Comparison of ENCODE assay signal across 8 mouse cellular contexts in genomic region chr10:81232580-81233225, GRCm38 (mm10). TPM values are rescaled to one million over a fixed set of nuclear protein-coding genes. Genes with fewer than 3 reads are reported as not detected.
DNase-seq lines count a peak whose midpoint lies in the region; ATAC-seq and TF ChIP-seq lines count a peak whose summit lies in the region.

Zfr2 (plus strand) TSS chr10:81233155.

- TF ChIP-seq CTCF in ES-Bruce4 (IDR thresholded peaks at IDR 0.05; ENCODE audit: low read depth, low read length), result no peak
- no peak for TF ChIP-seq CTCF in liver, postnatal 0 days (IDR thresholded peaks at IDR 0.05; ENCODE audit: low read depth)

- no peak for TF ChIP-seq EP300 in ES-Bruce4 (IDR thresholded peaks at IDR 0.05; ENCODE audit: insufficient read depth, low read depth, low read length)
- TF ChIP-seq EP300 in liver, postnatal 0 days (IDR thresholded peaks at IDR 0.05; ENCODE audit: low read depth), result no peak

- H3K27me3 ChIP-seq in ES-Bruce4 (ENCODE audit: control insufficient read depth, insufficient read depth, low read length, poor library complexity, severe bottlenecking), result no peaks in the 10 kb centered on the region
- H3K27me3 ChIP-seq in forebrain, embryonic 13.5 days, result no peaks in the 10 kb centered on the region
- peaks cover 30% of the 10 kb centered on the region for H3K27me3 ChIP-seq in liver, postnatal 0 days (ENCODE audit: insufficient read depth, low read length)
- H3K27me3 ChIP-seq in neural tube, embryonic 14.5 days (ENCODE audit: control insufficient read depth, insufficient read depth, low read length), result no peaks in the 10 kb centered on the region

- WGBS in forebrain, embryonic 13.5 days, result 9% methylated on average over 25 of the region's 29 CpGs
- WGBS in large intestine, adult 2 months, result 5% methylated on average over 29 of the region's 29 CpGs
- 5% methylated on average over 29 of the region's 29 CpGs for WGBS in liver, postnatal 0 days (ENCODE audit: insufficient replicate concordance)
- 10% methylated on average over 29 of the region's 29 CpGs for WGBS in neural tube, embryonic 14.5 days

- H3K27ac ChIP-seq in ES-Bruce4 (ENCODE audit: insufficient read depth, low read length), result no peak within 1 kb of the TSS
- no peak within 1 kb of the TSS for H3K27ac ChIP-seq in forebrain, embryonic 13.5 days
- peak within 1 kb of the TSS; percentile 76 for H3K27ac ChIP-seq in liver, postnatal 0 days (ENCODE audit: low read depth)
- H3K27ac ChIP-seq in neural tube, embryonic 14.5 days (ENCODE audit: low read depth, low read length), result no peak within 1 kb of the TSS; the same call in 1 of the 2 replicates

- no peaks in the 10 kb centered on the region for H3K4me1 ChIP-seq in ES-Bruce4 (ENCODE audit: control insufficient read depth, insufficient read depth, low read length)
- peaks cover 50% of the 10 kb centered on the region for H3K4me1 ChIP-seq in forebrain, embryonic 13.5 days
- H3K4me1 ChIP-seq in liver, postnatal 0 days (ENCODE audit: insufficient read depth), result peaks cover 13% of the 10 kb centered on the region
- peaks cover 33% of the 10 kb centered on the region for H3K4me1 ChIP-seq in neural tube, embryonic 14.5 days (ENCODE audit: control insufficient read depth, insufficient read depth, low read length)

- DNase-seq in heart, postnatal 10 days, result peak; percentile 86 to 89
- DNase-seq in large intestine, adult 2 months (ENCODE audit: low read depth, low spot score), result peak; percentile 88
- DNase-seq in liver, postnatal 0 days, result peak; percentile 95
- peak; percentile 98 for DNase-seq in testis, postnatal 10 days (ENCODE audit: low spot score)

- no peak for TF ChIP-seq POLR2A in ES-Bruce4 (IDR thresholded peaks at IDR 0.05; ENCODE audit: insufficient read depth, low read length)

- peak within 1 kb of the TSS; percentile 67 for H3K4me2 ChIP-seq in forebrain, embryonic 13.5 days
- peak within 1 kb of the TSS; percentile 89 for H3K4me2 ChIP-seq in liver, postnatal 0 days (ENCODE audit: low read depth, low read length)
- peak within 1 kb of the TSS; percentile 71 for H3K4me2 ChIP-seq in neural tube, embryonic 14.5 days (ENCODE audit: low read depth, low read length)

- no peaks in the 10 kb centered on the region for H3K9me3 ChIP-seq in ES-Bruce4 (replicated peaks; ENCODE audit: control insufficient read depth, insufficient read depth, low read length, poor library complexity, severe bottlenecking)
- H3K9me3 ChIP-seq in forebrain, embryonic 13.5 days (replicated peaks), result no peaks in the 10 kb centered on the region
- no peaks in the 10 kb centered on the region for H3K9me3 ChIP-seq in liver, postnatal 0 days (ENCODE audit: low read length)
- no peaks in the 10 kb centered on the region for H3K9me3 ChIP-seq in neural tube, embryonic 14.5 days (ENCODE audit: control insufficient read depth, low read length)

- intact Hi-C loops in heart, postnatal 10 days (cut with DNase I), result no loop called here

- H3K4me3 ChIP-seq in ES-Bruce4 (ENCODE audit: low read depth, low read length), result peak within 1 kb of the TSS; percentile 70
- H3K4me3 ChIP-seq in forebrain, embryonic 13.5 days, result peak within 1 kb of the TSS; percentile 57
- H3K4me3 ChIP-seq in liver, postnatal 0 days (ENCODE audit: low read depth, low read length), result peak within 1 kb of the TSS; percentile 65
- H3K4me3 ChIP-seq in neural tube, embryonic 14.5 days (ENCODE audit: low read depth, low read length), result peak within 1 kb of the TSS; percentile 64

- ATAC-seq in cerebellum, adult (ENCODE audit: insufficient number of reproducible peaks, low FRiP score, low TSS enrichment), result peak; percentile 74
- ATAC-seq in forebrain, embryonic 13.5 days, result peak; percentile 71
- peak; percentile 90 for ATAC-seq in liver, postnatal 0 days
- ATAC-seq in neural tube, embryonic 14.5 days (ENCODE audit: low read depth), result peak; percentile 70

- H3K36me3 ChIP-seq in ES-Bruce4 (ENCODE audit: control insufficient read depth, insufficient read depth, low read length, poor library complexity, severe bottlenecking), result no peaks in the 10 kb centered on the region
- no peaks in the 10 kb centered on the region for H3K36me3 ChIP-seq in forebrain, embryonic 13.5 days (ENCODE audit: poor library complexity, severe bottlenecking)
- H3K36me3 ChIP-seq in liver, postnatal 0 days (replicated peaks; ENCODE audit: insufficient read depth, low read length), result no peaks in the 10 kb centered on the region
- H3K36me3 ChIP-seq in neural tube, embryonic 14.5 days (ENCODE audit: control insufficient read depth, insufficient read depth, low read length), result no peaks in the 10 kb centered on the region

- H3K9ac ChIP-seq in ES-Bruce4 (ENCODE audit: low read depth, poor library complexity, severe bottlenecking), result peak within 1 kb of the TSS; percentile 54
- peak within 1 kb of the TSS; percentile 69 for H3K9ac ChIP-seq in forebrain, embryonic 13.5 days
- H3K9ac ChIP-seq in liver, postnatal 0 days (replicated peaks), result peak within 1 kb of the TSS; percentile 73
- H3K9ac ChIP-seq in neural tube, embryonic 14.5 days (replicated peaks; ENCODE audit: low read depth, low read length), result peak within 1 kb of the TSS; percentile 78

RNA-seq across cellular contexts. Expression of gene Zfr2, which starts in this region (rescaled TPM):
- 11.2 and 11.6 TPM in 2 replicates for polyA plus RNA-seq in ES-Bruce4 (2011; ENCODE audit: insufficient read depth, insufficient read length, low read depth, missing spikeins)
- 9.7 and 10.9 TPM in 2 replicates for polyA plus RNA-seq in forebrain, embryonic 13.5 days (2015; fragmentation: Nextera tagmentation; extraction: Ambion mirVana)
- 1 to 10 TPM; 3.8 TPM for total RNA-seq in heart, postnatal 10 days (2021)
- 5.1 and 8.2 TPM in 2 replicates for polyA plus RNA-seq in large intestine, adult 2 months (2012; rRNA removed)
- 0.09 and 0.61 TPM in 2 replicates for polyA plus RNA-seq in liver, postnatal 0 days (2015; fragmentation: Nextera tagmentation; extraction: Ambion mirVana)
- 21.1 and 25.1 TPM in 2 replicates for polyA plus RNA-seq in neural tube, embryonic 14.5 days (2014; fragmentation: Nextera tagmentation; extraction: Ambion mirVana)

Comparison
In these comparisons a context has a peak if more than half of its experiments do, and no peak if none do; other contexts are left out.
1. Peak in DNase-seq, ATAC-seq, H3K4me3 ChIP-seq, H3K27ac ChIP-seq, H3K9ac ChIP-seq and H3K4me2 ChIP-seq in liver, postnatal 0 days; RNA of the gene not detected or under 1 TPM.